Mouse (Mus musculus): ENCODE measurements around the gene Pnldc1. TPM values are rescaled to one million over a fixed set of nuclear protein-coding genes. Genes with fewer than 3 reads are reported as not detected.
A peak's percentile ranks its signal among the peaks of the same experiment; 100 is the strongest.
"Not testable (repeated sequence)": the region's sequence is repeated elsewhere in the genome, so short reads cannot be mapped to it uniquely, and the experiment has no call there.

Pnldc1 gene
- polyA plus RNA-seq, 1 experiment from 2014 or later, result 2.8 TPM

DNA sequence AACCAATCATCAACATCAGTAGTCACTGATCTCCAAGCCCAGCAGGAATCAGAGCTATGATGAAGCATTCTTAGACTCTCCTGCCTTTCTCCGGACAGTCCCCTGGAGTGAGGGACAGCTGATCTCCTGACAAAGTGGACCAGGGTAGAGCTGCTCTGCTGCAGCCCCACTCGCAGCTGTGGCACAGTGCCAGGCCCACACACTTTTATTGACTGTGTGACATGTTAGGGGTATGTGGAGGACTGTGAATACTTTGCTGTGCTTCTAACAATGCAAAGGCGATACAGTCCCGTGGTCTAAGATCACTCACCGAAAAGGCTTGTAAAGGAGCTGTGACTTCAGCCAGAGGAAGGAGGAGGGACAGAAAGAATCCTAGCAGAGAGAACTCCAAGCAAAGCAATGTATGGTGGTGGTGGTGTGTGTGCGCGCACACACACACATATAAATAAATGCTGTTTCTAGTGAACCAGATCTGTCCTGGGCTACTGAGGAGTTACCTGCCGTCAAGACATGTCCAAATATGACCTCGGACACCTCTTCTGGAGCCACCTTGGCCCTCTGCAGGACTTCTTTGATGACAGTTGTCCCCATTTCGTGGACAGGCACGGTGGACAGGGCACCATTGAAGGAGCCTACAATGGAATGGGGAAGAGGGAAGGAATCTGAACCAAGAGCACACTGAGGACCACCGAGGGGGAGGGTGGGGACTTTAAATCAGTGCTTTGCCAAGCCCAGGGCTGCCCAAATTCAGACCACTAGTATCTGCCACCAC lies 29.5 kb upstream of the Pnldc1 start:
- not testable (repeated sequence) for DNase-seq (ENCODE audit: low spot score); H3K9me3 ChIP-seq (ENCODE audit: control insufficient read depth, low read length); H3K27ac ChIP-seq (replicated peaks; ENCODE audit: low read depth, low read length); H3K27me3 ChIP-seq (replicated peaks; ENCODE audit: control insufficient read depth, insufficient read depth, low read length); H3K4me1 ChIP-seq (ENCODE audit: control insufficient read depth, insufficient read depth, low read length)
- H3K36me3 ChIP-seq (ENCODE audit: control insufficient read depth, insufficient read depth, low read length), result peaks cover 20% of the 10 kb centered on the region; the same call in 1 of the 2 replicates
- ATAC-seq (ENCODE audit: low read depth), result 0 out of 2 replicates have a peak, but pooled peaks have one; percentile 5
- H3K4me3 ChIP-seq (ENCODE audit: low read depth, low read length), result peak overlapping the region; percentile 32
- peak overlapping the region; percentile 57; the same call in 1 of the 2 replicates for H3K9ac ChIP-seq (ENCODE audit: low read depth, low read length)
- H3K4me2 ChIP-seq (ENCODE audit: low read depth, low read length), result peak overlapping the region; percentile 58
- 42% methylated on average over 2 of the region's 12 CpGs for WGBS

DNA sequence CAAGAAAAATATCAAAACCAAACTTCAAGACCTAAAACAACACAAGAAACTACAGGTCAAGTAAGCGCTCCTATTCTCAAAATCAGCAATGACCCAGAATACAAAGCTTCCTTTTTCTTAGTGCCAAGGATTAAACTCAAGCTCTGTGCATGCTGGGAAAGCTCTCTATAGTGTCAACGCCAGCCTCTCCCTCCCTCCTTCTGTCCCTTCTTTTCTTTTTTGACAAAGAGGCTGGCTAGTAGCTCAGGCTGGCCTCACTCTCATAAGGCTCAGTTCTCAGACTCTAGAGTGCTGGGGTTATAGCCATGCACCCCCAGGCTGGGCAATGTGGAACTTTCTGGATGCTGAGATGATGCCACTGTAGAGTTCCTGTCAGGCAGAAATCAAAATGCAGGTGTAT lies 28.0 kb upstream of the Pnldc1 start:
- Histone ChIP-seq H3K4me2 (ENCODE audit: low read depth, low read length) (no peak overlapping the region), H3K27me3 (replicated peaks; ENCODE audit: control insufficient read depth, insufficient read depth, low read length) (no peaks in the 10 kb centered on the region), H3K36me3 (ENCODE audit: control insufficient read depth, insufficient read depth, low read length) (peaks cover 9% of the 10 kb centered on the region; the same call in 1 of the 2 replicates), H3K9me3 (ENCODE audit: control insufficient read depth, low read length) (no peaks in the 10 kb centered on the region), H3K4me1 (ENCODE audit: control insufficient read depth, insufficient read depth, low read length) (no peaks in the 10 kb centered on the region), H3K9ac (ENCODE audit: low read depth, low read length) (no peak overlapping the region), H3K4me3 (ENCODE audit: low read depth, low read length) (no peak overlapping the region), H3K27ac (replicated peaks; ENCODE audit: low read depth, low read length) (no peak overlapping the region)
- 47% methylated on average over 2 of the region's 2 CpGs for WGBS
- DNase-seq (ENCODE audit: low spot score), result no peak
- no peak for ATAC-seq (ENCODE audit: low read depth)

DNA sequence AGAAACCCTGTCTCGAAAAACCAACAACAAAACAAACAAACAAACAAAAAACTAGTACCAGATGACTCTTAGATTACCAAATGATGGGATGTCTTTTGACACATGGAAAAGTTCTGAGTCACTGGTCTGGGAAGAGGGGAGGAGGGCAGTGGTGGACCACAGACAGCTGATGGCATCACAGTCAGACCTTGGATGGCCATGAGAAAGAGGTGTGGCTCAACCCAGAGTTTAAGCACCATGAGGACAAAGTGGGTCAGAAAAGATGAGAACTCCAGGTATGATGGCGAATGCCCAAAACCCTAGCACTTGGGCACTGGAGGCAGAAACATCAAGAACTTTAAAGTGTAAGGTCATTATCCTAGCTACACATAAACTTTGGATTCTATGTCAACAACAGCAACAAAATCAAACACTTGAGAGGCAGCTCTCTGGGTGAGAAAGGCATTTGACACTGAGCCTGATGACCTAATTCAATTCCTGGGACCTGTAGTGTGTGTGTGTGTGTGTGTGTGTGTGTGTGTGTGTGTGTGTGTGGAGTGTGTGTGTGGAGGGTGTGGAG lies 27.5 kb upstream of the Pnldc1 start:
- ATAC-seq (ENCODE audit: low read depth), result no peak
- 77% methylated on average over 2 of the region's 2 CpGs for WGBS
- no peaks in the 10 kb centered on the region for H3K27me3 ChIP-seq (replicated peaks; ENCODE audit: control insufficient read depth, insufficient read depth, low read length)

DNA sequence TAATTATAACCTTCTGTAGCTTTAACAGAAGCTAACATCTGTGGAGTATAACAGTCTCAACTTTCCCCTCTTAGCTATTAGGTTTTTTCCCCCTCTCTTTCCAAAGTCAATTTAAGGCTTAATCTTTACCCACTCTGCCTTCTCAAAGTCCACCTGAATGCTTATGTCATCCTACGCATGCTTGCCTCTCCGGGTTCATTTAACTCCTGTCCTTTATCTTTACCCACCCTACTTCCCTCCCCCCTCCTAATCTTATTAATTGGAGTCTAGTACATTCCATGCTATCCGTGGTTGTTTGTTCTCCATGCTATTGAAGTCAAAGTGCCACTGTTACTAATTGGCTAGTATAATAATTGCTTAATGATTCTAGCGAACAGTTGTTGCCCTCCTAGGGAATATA lies 25.7 kb upstream of the Pnldc1 start:
- no peaks in the 10 kb centered on the region for H3K4me1 ChIP-seq (ENCODE audit: control insufficient read depth, insufficient read depth, low read length)
- DNase-seq (ENCODE audit: low spot score), result no peak
- no peak for ATAC-seq (ENCODE audit: low read depth)
- no peaks in the 10 kb centered on the region for H3K36me3 ChIP-seq (ENCODE audit: control insufficient read depth, insufficient read depth, low read length)
- H3K27ac ChIP-seq (replicated peaks; ENCODE audit: low read depth, low read length), result no peak overlapping the region
- H3K4me3 ChIP-seq (ENCODE audit: low read depth, low read length), result no peak overlapping the region
- no peaks in the 10 kb centered on the region for H3K9me3 ChIP-seq (ENCODE audit: control insufficient read depth, low read length)
- WGBS, result 58% methylated on average over 4 of the region's 4 CpGs
- no peak overlapping the region for H3K4me2 ChIP-seq (ENCODE audit: low read depth, low read length)
- no peak overlapping the region for H3K9ac ChIP-seq (ENCODE audit: low read depth, low read length)
- no peaks in the 10 kb centered on the region for H3K27me3 ChIP-seq (replicated peaks; ENCODE audit: control insufficient read depth, insufficient read depth, low read length)

More for the DNA sequence above, 27.5 kb upstream of the Pnldc1 start:
- Histone ChIP-seq H3K4me3 (ENCODE audit: low read depth, low read length) (no peak overlapping the region), H3K9me3 (ENCODE audit: control insufficient read depth, low read length) (no peaks in the 10 kb centered on the region), H3K27ac (replicated peaks; ENCODE audit: low read depth, low read length) (no peak overlapping the region), H3K36me3 (ENCODE audit: control insufficient read depth, insufficient read depth, low read length) (peaks cover 3% of the 10 kb centered on the region; the same call in 1 of the 2 replicates), H3K4me2 (ENCODE audit: low read depth, low read length) (no peak overlapping the region), H3K4me1 (ENCODE audit: control insufficient read depth, insufficient read depth, low read length) (no peaks in the 10 kb centered on the region), H3K9ac (ENCODE audit: low read depth, low read length) (no peak overlapping the region)
- DNase-seq (ENCODE audit: low spot score), result no peak

DNA sequence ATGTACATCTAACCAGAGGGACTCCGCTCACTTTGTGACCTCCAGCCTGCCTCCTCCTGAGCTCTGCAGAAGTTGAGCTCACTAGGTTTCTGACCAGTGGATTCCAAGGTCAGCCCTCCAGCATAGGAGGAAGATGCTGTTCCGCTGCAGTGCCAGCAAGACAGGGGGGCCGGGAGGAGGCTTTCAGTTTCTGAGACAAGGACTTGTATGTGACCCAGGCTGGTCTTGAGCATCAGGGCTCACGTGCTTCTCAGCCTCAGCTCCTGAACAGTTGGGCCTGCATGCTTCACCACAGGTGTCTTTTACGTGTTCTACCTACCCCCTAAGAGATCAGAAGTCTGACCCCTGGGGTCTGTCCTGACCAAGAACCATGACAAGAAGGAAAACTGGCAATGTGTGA lies 21.5 kb upstream of the Pnldc1 start:
- not testable (repeated sequence) for ATAC-seq (ENCODE audit: low read depth); DNase-seq (ENCODE audit: low spot score); H3K36me3 ChIP-seq (ENCODE audit: control insufficient read depth, insufficient read depth, low read length); H3K27ac ChIP-seq (replicated peaks; ENCODE audit: low read depth, low read length); H3K9ac ChIP-seq (ENCODE audit: low read depth, low read length); H3K9me3 ChIP-seq (ENCODE audit: control insufficient read depth, low read length); H3K27me3 ChIP-seq (replicated peaks; ENCODE audit: control insufficient read depth, insufficient read depth, low read length); H3K4me1 ChIP-seq (ENCODE audit: control insufficient read depth, insufficient read depth, low read length); H3K4me2 ChIP-seq (ENCODE audit: low read depth, low read length); H3K4me3 ChIP-seq (ENCODE audit: low read depth, low read length)
- WGBS, result 86% methylated on average over 5 of the region's 5 CpGs

DNA sequence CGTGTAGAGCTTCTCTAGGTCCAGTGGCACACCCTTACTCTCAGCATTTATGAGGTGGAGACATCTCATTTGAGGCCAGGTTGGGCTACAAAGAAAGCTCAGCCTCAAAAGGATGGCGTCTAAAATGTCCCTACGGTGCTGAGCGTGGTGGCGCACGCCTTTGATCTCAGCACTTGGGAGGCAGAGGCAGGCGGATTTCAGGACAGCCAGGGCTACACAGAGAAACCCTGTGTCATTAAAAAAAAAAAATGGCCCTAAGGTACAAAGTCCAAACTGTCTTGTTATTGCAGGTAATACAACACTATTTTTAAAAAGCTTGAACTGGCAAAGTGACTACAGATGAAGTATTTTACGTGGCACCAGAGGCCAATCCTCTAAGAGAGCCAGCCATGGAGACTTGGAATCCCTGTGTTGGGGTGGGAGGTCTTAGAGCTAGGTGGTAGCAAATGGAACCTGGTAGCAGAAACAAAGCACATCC lies 15.7 kb upstream of the Pnldc1 start:
- 89% methylated on average over 8 of the region's 8 CpGs for WGBS
- DNase-seq (ENCODE audit: low spot score) (no peak), ATAC-seq (ENCODE audit: low read depth) (no peak)

DNA sequence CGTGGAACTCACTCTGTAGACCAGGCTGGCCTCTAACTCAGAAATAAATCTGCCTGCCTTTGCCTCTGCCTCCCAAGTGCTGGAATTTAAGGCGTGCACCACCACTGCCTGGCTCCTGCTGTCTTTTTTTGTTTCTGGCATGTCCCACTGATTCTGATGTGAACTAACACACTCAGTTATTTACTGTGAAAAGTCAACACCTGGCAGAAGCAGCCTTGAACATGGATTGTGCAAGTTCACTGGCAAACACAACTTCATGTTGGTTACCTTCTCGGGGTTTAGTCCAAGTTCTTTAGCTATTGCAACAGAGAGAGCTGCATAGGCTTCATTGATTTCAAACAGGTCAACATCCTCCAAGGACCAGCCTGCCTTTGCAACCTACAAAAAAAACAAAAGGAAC lies 15.0 kb upstream of the Pnldc1 start:
- ATAC-seq (ENCODE audit: low read depth) (no peak), DNase-seq (ENCODE audit: low spot score) (no peak)
- Histone ChIP-seq H3K27me3 (replicated peaks; ENCODE audit: control insufficient read depth, insufficient read depth, low read length) (no peaks in the 10 kb centered on the region), H3K9ac (ENCODE audit: low read depth, low read length) (no peak overlapping the region), H3K4me2 (ENCODE audit: low read depth, low read length) (no peak overlapping the region), H3K27ac (replicated peaks; ENCODE audit: low read depth, low read length) (no peak overlapping the region), H3K4me1 (ENCODE audit: control insufficient read depth, insufficient read depth, low read length) (no peaks in the 10 kb centered on the region), H3K4me3 (ENCODE audit: low read depth, low read length) (no peak overlapping the region), H3K9me3 (ENCODE audit: control insufficient read depth, low read length) (no peaks in the 10 kb centered on the region), H3K36me3 (ENCODE audit: control insufficient read depth, insufficient read depth, low read length) (peaks cover 68% of the 10 kb centered on the region)
- WGBS, result 91% methylated on average over 3 of the region's 3 CpGs

More for the DNA sequence above, 15.7 kb upstream of the Pnldc1 start:
- Histone ChIP-seq H3K27ac (replicated peaks; ENCODE audit: low read depth, low read length) (no peak overlapping the region), H3K27me3 (replicated peaks; ENCODE audit: control insufficient read depth, insufficient read depth, low read length) (no peaks in the 10 kb centered on the region), H3K9me3 (ENCODE audit: control insufficient read depth, low read length) (no peaks in the 10 kb centered on the region), H3K4me1 (ENCODE audit: control insufficient read depth, insufficient read depth, low read length) (no peaks in the 10 kb centered on the region), H3K4me2 (ENCODE audit: low read depth, low read length) (no peak overlapping the region), H3K36me3 (ENCODE audit: control insufficient read depth, insufficient read depth, low read length) (peaks cover 61% of the 10 kb centered on the region), H3K9ac (ENCODE audit: low read depth, low read length) (no peak overlapping the region), H3K4me3 (ENCODE audit: low read depth, low read length) (no peak overlapping the region)

DNA sequence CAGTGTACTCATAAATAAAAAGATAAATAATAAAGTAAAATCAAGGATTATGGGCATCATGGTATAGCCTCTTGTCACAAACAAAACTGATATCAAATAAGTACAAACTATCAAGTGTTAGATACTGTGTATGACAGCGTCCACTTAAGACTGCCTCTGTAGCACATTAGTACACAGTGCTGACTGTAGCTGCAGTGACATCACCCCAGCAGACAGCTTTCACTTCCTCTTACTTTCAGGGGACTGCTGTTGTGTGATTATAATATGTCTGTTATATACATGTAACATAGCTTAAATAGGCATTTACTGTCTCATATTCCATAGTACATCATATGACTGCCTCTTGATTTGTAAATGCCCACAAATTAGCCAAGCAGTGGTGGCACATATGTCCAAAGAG lies 11.0 kb upstream of the Pnldc1 start:
- ATAC-seq (ENCODE audit: low read depth) (no peak), DNase-seq (ENCODE audit: low spot score) (no peak)
- no peaks in the 10 kb centered on the region for H3K9me3 ChIP-seq (ENCODE audit: control insufficient read depth, low read length)
- peaks cover 79% of the 10 kb centered on the region for H3K36me3 ChIP-seq (ENCODE audit: control insufficient read depth, insufficient read depth, low read length)
- H3K27me3 ChIP-seq (replicated peaks; ENCODE audit: control insufficient read depth, insufficient read depth, low read length), result no peaks in the 10 kb centered on the region
- H3K4me3 ChIP-seq (ENCODE audit: low read depth, low read length), result no peak overlapping the region
- no peak overlapping the region for H3K9ac ChIP-seq (ENCODE audit: low read depth, low read length)
- H3K4me1 ChIP-seq (ENCODE audit: control insufficient read depth, insufficient read depth, low read length), result peaks cover 3% of the 10 kb centered on the region; the same call in 1 of the 2 replicates
- 92% methylated on average over 1 of the region's 1 CpGs for WGBS
- no peak overlapping the region for H3K27ac ChIP-seq (replicated peaks; ENCODE audit: low read depth, low read length)
- H3K4me2 ChIP-seq (ENCODE audit: low read depth, low read length), result no peak overlapping the region
